Mouse (Mus musculus): Measurements from ENCODE around the gene 1700129C05Rik. TPM values are rescaled to one million over a fixed set of nuclear protein-coding genes. Genes with fewer than 3 reads are reported as not detected.

Gene 1700129C05Rik
- polyA plus RNA-seq (2015; fragmentation: Nextera tagmentation; extraction: Ambion mirVana) = not detected in 2 replicates

GRCm38 (mm10) chr14:59142793-59143192 is at the start of gene 1700129C05Rik:
Gene 1700129C05Rik, minus strand, starts transcription at chr14:59142893.
- Histone ChIP-seq H3K9ac (replicated peaks) (no peak within 1 kb of the TSS), H3K36me3 (no peaks in the 10 kb centered on the region), H3K4me2 (no peak within 1 kb of the TSS), H3K27me3 (replicated peaks) (no peaks in the 10 kb centered on the region), H3K4me3 (replicated peaks) (no peak within 1 kb of the TSS), H3K27ac (replicated peaks) (no peak within 1 kb of the TSS), H3K4me1 (no peaks in the 10 kb centered on the region), H3K9me3 (replicated peaks) (no peaks in the 10 kb centered on the region)
- ATAC-seq (ENCODE audit: low FRiP score) = no peak
- WGBS = 98% methylated on average over 4 of the region's 4 CpGs

- Histone ChIP-seq H3K27me3 (replicated peaks) (no peaks in the 10 kb centered on the region), H3K9me3 (replicated peaks) (no peaks in the 10 kb centered on the region)
- ATAC-seq (ENCODE audit: low FRiP score) = no peak
These were observed 43.4 kb upstream of the 1700129C05Rik start for GRCm38 (mm10) chr14:59186121-59186520.

GRCm38 (mm10) chr14:59185514-59185913 is 42.8 kb upstream of the 1700129C05Rik start:
- no peaks in the 10 kb centered on the region for H3K27me3 ChIP-seq (replicated peaks)
- no peak overlapping the region for H3K4me3 ChIP-seq (replicated peaks)
- no peak overlapping the region for H3K27ac ChIP-seq (replicated peaks)
- H3K36me3 ChIP-seq = no peaks in the 10 kb centered on the region
- no peaks in the 10 kb centered on the region for H3K4me1 ChIP-seq
- no peak for ATAC-seq (ENCODE audit: low FRiP score)
- no peak overlapping the region for H3K4me2 ChIP-seq
- no peaks in the 10 kb centered on the region for H3K9me3 ChIP-seq (replicated peaks)
- H3K9ac ChIP-seq (replicated peaks) = no peak overlapping the region

More at GRCm38 (mm10) chr14:59186121-59186520, 43.4 kb upstream of the 1700129C05Rik start:
- no peaks in the 10 kb centered on the region for H3K4me1 ChIP-seq
- H3K27ac ChIP-seq (replicated peaks) = no peak overlapping the region
- no peaks in the 10 kb centered on the region for H3K36me3 ChIP-seq
- H3K9ac ChIP-seq (replicated peaks) = no peak overlapping the region
- H3K4me3 ChIP-seq (replicated peaks) = no peak overlapping the region
- 88% methylated on average over 2 of the region's 2 CpGs for WGBS
- no peak overlapping the region for H3K4me2 ChIP-seq

GRCm38 (mm10) chr14:59182732-59183131 is 40.0 kb upstream of the 1700129C05Rik start:
- Histone ChIP-seq H3K9ac (replicated peaks) (no peak overlapping the region), H3K36me3 (no peaks in the 10 kb centered on the region), H3K27me3 (replicated peaks) (no peaks in the 10 kb centered on the region), H3K9me3 (replicated peaks) (no peaks in the 10 kb centered on the region), H3K27ac (replicated peaks) (no peak overlapping the region), H3K4me3 (replicated peaks) (no peak overlapping the region), H3K4me1 (no peaks in the 10 kb centered on the region), H3K4me2 (no peak overlapping the region)
- 85% methylated on average over 2 of the region's 2 CpGs for WGBS
- ATAC-seq (ENCODE audit: low FRiP score) = no peak

GRCm38 (mm10) chr14:59178649-59179048 is 36.0 kb upstream of the 1700129C05Rik start, which contains the start of gene Gm5142:
Gene Gm5142, minus strand, starts transcription at chr14:59178749.
- Histone ChIP-seq H3K9ac (replicated peaks) (no peak within 1 kb of the TSS), H3K9me3 (replicated peaks) (no peaks in the 10 kb centered on the region), H3K27me3 (replicated peaks) (no peaks in the 10 kb centered on the region), H3K4me1 (no peaks in the 10 kb centered on the region), H3K4me2 (no peak within 1 kb of the TSS), H3K36me3 (no peaks in the 10 kb centered on the region), H3K27ac (replicated peaks) (no peak within 1 kb of the TSS), H3K4me3 (replicated peaks) (no peak within 1 kb of the TSS)
- no peak for ATAC-seq (ENCODE audit: low FRiP score)
- WGBS = 91% methylated on average over 3 of the region's 3 CpGs

- no peaks in the 10 kb centered on the region for H3K27me3 ChIP-seq (replicated peaks)
- no peak for ATAC-seq (ENCODE audit: low FRiP score)
- WGBS = 72% methylated on average over 3 of the region's 3 CpGs
These were observed 14.5 kb upstream of the 1700129C05Rik start for GRCm38 (mm10) chr14:59157016-59157698.

GRCm38 (mm10) chr14:59155589-59155988 is 12.9 kb upstream of the 1700129C05Rik start:
- Histone ChIP-seq H3K27me3 (replicated peaks) (no peaks in the 10 kb centered on the region), H3K4me2 (no peak overlapping the region), H3K4me3 (replicated peaks) (no peak overlapping the region), H3K9ac (replicated peaks) (no peak overlapping the region), H3K4me1 (no peaks in the 10 kb centered on the region), H3K36me3 (no peaks in the 10 kb centered on the region), H3K27ac (replicated peaks) (no peak overlapping the region), H3K9me3 (replicated peaks) (no peaks in the 10 kb centered on the region)
- no peak for ATAC-seq (ENCODE audit: low FRiP score)
- 79% methylated on average over 2 of the region's 2 CpGs for WGBS

More at GRCm38 (mm10) chr14:59157016-59157698, 14.5 kb upstream of the 1700129C05Rik start:
- Histone ChIP-seq H3K27ac (replicated peaks) (no peak overlapping the region), H3K36me3 (no peaks in the 10 kb centered on the region), H3K9me3 (replicated peaks) (no peaks in the 10 kb centered on the region), H3K4me1 (no peaks in the 10 kb centered on the region), H3K4me2 (no peak overlapping the region), H3K4me3 (replicated peaks) (no peak overlapping the region), H3K9ac (replicated peaks) (no peak overlapping the region)

GRCm38 (mm10) chr14:59114281-59114680 is 28.4 kb downstream of the 1700129C05Rik start:
- Histone ChIP-seq H3K9me3 (replicated peaks) (no peaks in the 10 kb centered on the region), H3K4me3 (replicated peaks) (no peak overlapping the region), H3K36me3 (no peaks in the 10 kb centered on the region), H3K9ac (replicated peaks) (no peak overlapping the region), H3K4me1 (no peaks in the 10 kb centered on the region), H3K27ac (replicated peaks) (no peak overlapping the region), H3K27me3 (replicated peaks) (no peaks in the 10 kb centered on the region), H3K4me2 (no peak overlapping the region)
- no peak for ATAC-seq (ENCODE audit: low FRiP score)
- WGBS = 6% methylated on average over 2 of the region's 2 CpGs

- Histone ChIP-seq H3K4me2 (no peak overlapping the region), H3K4me1 (no peaks in the 10 kb centered on the region), H3K36me3 (no peaks in the 10 kb centered on the region), H3K9me3 (replicated peaks) (no peaks in the 10 kb centered on the region), H3K4me3 (replicated peaks) (no peak overlapping the region), H3K9ac (replicated peaks) (no peak overlapping the region), H3K27ac (replicated peaks) (no peak overlapping the region), H3K27me3 (replicated peaks) (no peaks in the 10 kb centered on the region)
- WGBS = 24% methylated on average over 10 of the region's 10 CpGs
- ATAC-seq (ENCODE audit: low FRiP score) = no peak
These were observed 38.6 kb downstream of the 1700129C05Rik start for GRCm38 (mm10) chr14:59104006-59104605.

GRCm38 (mm10) chr14:59093601-59094000 is 49.1 kb downstream of the 1700129C05Rik start:
- Histone ChIP-seq H3K4me3 (replicated peaks) (no peak overlapping the region), H3K4me2 (no peak overlapping the region), H3K27me3 (replicated peaks) (no peaks in the 10 kb centered on the region), H3K27ac (replicated peaks) (no peak overlapping the region), H3K9me3 (replicated peaks) (no peaks in the 10 kb centered on the region), H3K4me1 (no peaks in the 10 kb centered on the region), H3K9ac (replicated peaks) (no peak overlapping the region), H3K36me3 (no peaks in the 10 kb centered on the region)
- no peak for ATAC-seq (ENCODE audit: low FRiP score)

- H3K27ac ChIP-seq (replicated peaks) = no peak overlapping the region
- 36% methylated on average over 6 of the region's 6 CpGs for WGBS
- H3K9ac ChIP-seq (replicated peaks) = no peak overlapping the region
- H3K4me2 ChIP-seq = no peak overlapping the region
- no peak overlapping the region for H3K4me3 ChIP-seq (replicated peaks)
- no peaks in the 10 kb centered on the region for H3K27me3 ChIP-seq (replicated peaks)
- ATAC-seq (ENCODE audit: low FRiP score) = no peak
- H3K9me3 ChIP-seq (replicated peaks) = no peaks in the 10 kb centered on the region
- no peaks in the 10 kb centered on the region for H3K4me1 ChIP-seq
- no peaks in the 10 kb centered on the region for H3K36me3 ChIP-seq
These were observed 58.3 kb downstream of the 1700129C05Rik start for GRCm38 (mm10) chr14:59084396-59084795.
